Mouse (Mus musculus) heart, embryonic 14.5 days (tissue): ENCODE measurements around the gene Cotl1. TPM values are rescaled to one million over a fixed set of nuclear protein-coding genes. Genes with fewer than 3 reads are reported as not detected.
"Not testable (repeated sequence)": the region's sequence is repeated elsewhere in the genome, so short reads cannot be mapped to it uniquely, and the experiment has no call there.

Experiments
- ATAC-seq: fragments of 200-750 bp; cut with Nextera tagmentation; 2 replicates; pipeline ENCODE4 v1.8.0; 2017; ENCODE audit warnings: low read depth, moderate TSS enrichment; ENCODE audit not compliant: insufficient number of reproducible peaks, insufficient read depth, low FRiP score
- H3K27ac ChIP-seq, 2 experiments: fragments of 200-500 bp in 1 of 2; fragments of 300-500 bp in 1 of 2; sonication (generic) in 1 of 2; replicated peaks in 1 of 2; 2 replicates each; pipeline ENCODE4 v1.5.1; 2012 to 2014; ENCODE audit warnings: low read depth in 2 of 2, low read length in 2 of 2, control low read depth in 1 of 2, mild to moderate bottlenecking in 1 of 2, mixed read lengths in 1 of 2; ENCODE audit not compliant: control insufficient read depth in 1 of 2, insufficient read depth in 1 of 2
- H3K27me3 ChIP-seq: fragments of 300-500 bp; sonication (generic); 2 replicates; pipeline ENCODE4 v1.6.1; 2014; ENCODE audit warnings: mild to moderate bottlenecking, low read length, control low read depth; ENCODE audit not compliant: control insufficient read depth, insufficient read depth
- H3K36me3 ChIP-seq: fragments of 300-500 bp; sonication (generic); 2 replicates; pipeline ENCODE4 v1.6.1; 2014; ENCODE audit warnings: mild to moderate bottlenecking, control low read depth, low read length, mixed read lengths; ENCODE audit not compliant: control insufficient read depth, insufficient read depth
- H3K4me1 ChIP-seq, 2 experiments: fragments of 200-500 bp in 1 of 2; fragments of 300-500 bp in 1 of 2; sonication (generic) in 1 of 2; 2 replicates each; pipeline ENCODE4 v1.6.1; 2012 to 2014; ENCODE audit warnings: low read length in 2 of 2, control low read depth in 1 of 2, mixed read lengths in 1 of 2; ENCODE audit not compliant: control insufficient read depth in 2 of 2, insufficient read depth in 2 of 2
- H3K4me2 ChIP-seq: fragments of 300-500 bp; sonication (generic); 2 replicates; pipeline ENCODE4 v1.6.1; 2014; ENCODE audit warnings: mild to moderate bottlenecking, low read length
- H3K4me3 ChIP-seq, 2 experiments: fragments of 200-500 bp in 1 of 2; fragments of 300-500 bp in 1 of 2; sonication (generic) in 1 of 2; 2 replicates each; pipeline ENCODE4 v1.5.1; 2012 to 2014; ENCODE audit warnings: low read length in 2 of 2, mild to moderate bottlenecking in 2 of 2, control low read depth in 1 of 2, low read depth in 1 of 2, moderate library complexity in 1 of 2; ENCODE audit not compliant: control insufficient read depth in 1 of 2, insufficient read depth in 1 of 2
- H3K9ac ChIP-seq: fragments of 300-500 bp; sonication (generic); 2 replicates; pipeline ENCODE4 v1.6.1; 2014; ENCODE audit warnings: mild to moderate bottlenecking, low read length
- H3K9me3 ChIP-seq: fragments of 300-500 bp; sonication (generic); 2 replicates; pipeline ENCODE4 v1.6.1; 2016; ENCODE audit warnings: low read length, control low read depth; ENCODE audit not compliant: control insufficient read depth
- WGBS: fragments of 180-500 bp; shearing (Covaris S2); extraction: QIAGEN DNeasy Blood & Tissue Kit; methylation state at CpG from one replicate; pipeline ENCODE4 v1.1.7; 2014; 5-methylcytosine and 5-hydroxymethylcytosine counted together
- polyA plus RNA-seq: library from polyadenylated mRNA; unstranded; fragments of >200 nt; fragmentation: Nextera tagmentation; extraction: Ambion mirVana; gene quantifications from 2 replicates; pipeline ENCODE4 v1.2.1, GENCODE M21; 2014

Cotl1 gene
- polyA plus RNA-seq, 1 experiment from 2014 or later = 75.9 TPM

- 71% methylated on average over 8 of the region's 8 CpGs for WGBS
- ATAC-seq = no peak
- Histone ChIP-seq H3K36me3 (no peaks in the 10 kb centered on the region), H3K4me2 (no peak overlapping the region), H3K27ac (no peak overlapping the region), H3K4me1 (no peaks in the 10 kb centered on the region), H3K4me3 (no peak overlapping the region), H3K27me3 (no peaks in the 10 kb centered on the region), H3K9me3 (no peaks in the 10 kb centered on the region), H3K9ac (no peak overlapping the region)
These were observed 13.2 kb upstream of the Cotl1 start for GRCm38 (mm10) chr8:119853521-119853920.

GRCm38 (mm10) chr8:119847232-119847922 is 7.0 kb upstream of the Cotl1 start:
- H3K9ac ChIP-seq = no peak overlapping the region
- ATAC-seq = no peak
- H3K9me3 ChIP-seq = no peaks in the 10 kb centered on the region
- WGBS = 77% methylated on average over 16 of the region's 16 CpGs
- peaks cover 5 to 10% of the 10 kb centered on the region in 2 experiments; a peak in 3 of 4 replicates for H3K4me1 ChIP-seq
- H3K4me3 ChIP-seq = no peak overlapping the region
- H3K36me3 ChIP-seq = no peaks in the 10 kb centered on the region
- no peaks in the 10 kb centered on the region for H3K27me3 ChIP-seq
- no peak overlapping the region for H3K27ac ChIP-seq
- H3K4me2 ChIP-seq = no peak overlapping the region

GRCm38 (mm10) chr8:119845741-119846140 is 5.4 kb upstream of the Cotl1 start:
- not testable (repeated sequence) for H3K9ac ChIP-seq, H3K36me3 ChIP-seq, H3K27me3 ChIP-seq, H3K9me3 ChIP-seq, H3K4me2 ChIP-seq, ATAC-seq, H3K4me3 ChIP-seq, H3K27ac ChIP-seq
- 82% methylated on average over 7 of the region's 7 CpGs for WGBS
- peaks cover 9 to 15% of the 10 kb centered on the region in 2 experiments; a peak in 3 of 4 replicates for H3K4me1 ChIP-seq

DNA sequence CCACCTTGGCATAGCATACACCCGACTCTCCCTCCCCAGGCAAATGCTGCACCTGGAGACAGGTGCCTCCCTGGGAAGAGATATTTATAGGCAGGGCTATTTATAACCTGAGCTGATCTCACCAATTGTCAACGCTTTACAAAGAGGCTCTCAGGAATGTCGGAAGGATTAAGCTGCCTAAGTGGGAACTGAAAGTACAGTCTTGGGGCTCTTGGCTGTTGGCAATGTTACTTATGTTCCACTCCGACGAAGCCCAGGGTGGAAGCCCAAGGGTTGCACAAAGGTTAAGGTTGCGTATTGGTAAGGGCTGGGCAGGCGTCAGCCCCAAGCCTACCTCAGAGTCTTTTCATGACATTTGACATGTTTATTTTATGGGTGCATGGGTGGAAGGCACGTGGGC is 4.2 kb upstream of the Cotl1 start:
- H3K27ac ChIP-seq = no peak overlapping the region
- peaks cover 10 to 20% of the 10 kb centered on the region in 2 experiments; a peak in 3 of 4 replicates for H3K4me1 ChIP-seq
- no peak overlapping the region for H3K4me3 ChIP-seq
- no peaks in the 10 kb centered on the region for H3K27me3 ChIP-seq
- no peaks in the 10 kb centered on the region for H3K9me3 ChIP-seq
- no peak for ATAC-seq
- 16% methylated on average over 8 of the region's 8 CpGs for WGBS
- H3K36me3 ChIP-seq = no peaks in the 10 kb centered on the region
- no peak overlapping the region for H3K9ac ChIP-seq
- peak overlapping the region; percentile 38 for H3K4me2 ChIP-seq

DNA sequence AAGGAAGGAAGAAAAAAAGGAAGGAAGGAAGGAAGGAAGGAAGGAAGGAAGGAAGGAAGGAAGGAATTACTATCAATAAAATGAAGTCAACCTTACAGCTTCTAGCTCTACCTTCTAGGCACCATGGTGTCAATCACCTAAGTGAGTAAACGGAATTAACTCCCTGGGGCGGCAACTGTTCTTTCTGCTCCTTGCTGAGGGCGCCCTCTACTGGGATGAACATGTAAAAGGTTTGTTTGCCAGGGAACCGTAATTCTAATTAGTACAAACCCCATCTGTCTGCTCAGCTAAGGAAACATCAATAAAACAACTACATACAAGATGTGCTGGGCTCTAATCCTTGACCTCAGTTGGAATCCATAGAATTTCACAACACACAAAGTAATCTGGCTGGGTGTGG is 3.1 kb upstream of the Cotl1 start:
- no peaks in the 10 kb centered on the region for H3K9me3 ChIP-seq
- H3K27me3 ChIP-seq = no peaks in the 10 kb centered on the region
- no peak overlapping the region for H3K4me2 ChIP-seq
- peaks cover 10 to 32% of the 10 kb centered on the region in 2 experiments; a peak in 3 of 4 replicates for H3K4me1 ChIP-seq
- H3K36me3 ChIP-seq = no peaks in the 10 kb centered on the region
- no peak for ATAC-seq
- H3K9ac ChIP-seq = no peak overlapping the region
- no peak overlapping the region for H3K4me3 ChIP-seq
- H3K27ac ChIP-seq = no peak overlapping the region
- 5% methylated on average over 4 of the region's 4 CpGs for WGBS

GRCm38 (mm10) chr8:119840905-119841411 is 614 bp upstream of the Cotl1 start:
- Histone ChIP-seq H3K27me3 (no peaks in the 10 kb centered on the region), H3K9me3 (no peaks in the 10 kb centered on the region), H3K9ac (peak overlapping the region; percentile 82), H3K36me3 (no peaks in the 10 kb centered on the region; the same call in 1 of the 2 replicates), H3K4me1 (peaks cover 8 to 32% of the 10 kb centered on the region in 2 experiments; a peak in 3 of 4 replicates), H3K27ac (peak overlapping the region; percentile 7 to 31; a peak in 3 of 4 replicates), H3K4me2 (peak overlapping the region; percentile 95), H3K4me3 (peak overlapping the region; percentile 53 to 74)
- peak; percentile 15; the same call in 1 of the 2 replicates for ATAC-seq
- 8% methylated on average over 8 of the region's 8 CpGs for WGBS

DNA sequence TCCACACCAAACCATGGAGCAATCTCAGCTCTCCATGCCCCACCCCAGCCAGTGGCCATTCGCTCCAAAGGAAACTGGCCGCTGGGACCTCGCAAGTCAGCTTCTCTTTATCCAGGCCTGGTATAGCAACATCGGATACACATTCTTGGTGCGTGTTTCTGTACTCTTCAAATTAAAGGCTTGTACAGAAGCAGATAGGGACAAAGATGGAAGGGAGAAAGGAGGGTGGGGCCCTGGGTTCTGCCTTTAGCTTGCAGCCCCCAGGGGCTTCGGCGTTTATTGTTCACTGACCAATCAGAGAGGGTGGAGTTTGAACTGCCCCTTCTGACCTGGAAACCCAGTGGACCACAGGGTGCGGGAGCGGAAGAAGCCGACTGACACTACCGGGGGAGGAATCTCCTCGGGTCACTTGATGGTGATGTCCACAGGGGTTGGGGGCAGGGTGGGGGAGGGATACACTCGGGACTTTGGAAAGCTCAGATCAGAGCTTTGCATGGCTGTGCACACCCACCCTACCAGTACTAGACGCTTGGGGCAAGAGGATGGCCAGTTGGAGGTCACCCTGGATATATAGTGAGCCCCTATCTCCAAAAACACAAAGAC is 824 bp downstream of the Cotl1 start:
- Histone ChIP-seq H3K4me3 (peak overlapping the region; percentile 68 to 74), H3K9me3 (no peaks in the 10 kb centered on the region), H3K9ac (peak overlapping the region; percentile 82), H3K4me1 (peaks cover 4 to 27% of the 10 kb centered on the region in 2 experiments; a peak in 3 of 4 replicates), H3K27ac (peak overlapping the region in 1 of 2 experiments; percentile 73; a peak in 2 of 4 replicates), H3K4me2 (peak overlapping the region; percentile 95), H3K27me3 (no peaks in the 10 kb centered on the region), H3K36me3 (no peaks in the 10 kb centered on the region; the same call in 1 of the 2 replicates)
- ATAC-seq = no peak
- 31% methylated on average over 14 of the region's 14 CpGs for WGBS
